Mouse (Mus musculus): ENCODE measurements around the gene 4933407L21Rik.

The 4933407L21Rik gene

DNA sequence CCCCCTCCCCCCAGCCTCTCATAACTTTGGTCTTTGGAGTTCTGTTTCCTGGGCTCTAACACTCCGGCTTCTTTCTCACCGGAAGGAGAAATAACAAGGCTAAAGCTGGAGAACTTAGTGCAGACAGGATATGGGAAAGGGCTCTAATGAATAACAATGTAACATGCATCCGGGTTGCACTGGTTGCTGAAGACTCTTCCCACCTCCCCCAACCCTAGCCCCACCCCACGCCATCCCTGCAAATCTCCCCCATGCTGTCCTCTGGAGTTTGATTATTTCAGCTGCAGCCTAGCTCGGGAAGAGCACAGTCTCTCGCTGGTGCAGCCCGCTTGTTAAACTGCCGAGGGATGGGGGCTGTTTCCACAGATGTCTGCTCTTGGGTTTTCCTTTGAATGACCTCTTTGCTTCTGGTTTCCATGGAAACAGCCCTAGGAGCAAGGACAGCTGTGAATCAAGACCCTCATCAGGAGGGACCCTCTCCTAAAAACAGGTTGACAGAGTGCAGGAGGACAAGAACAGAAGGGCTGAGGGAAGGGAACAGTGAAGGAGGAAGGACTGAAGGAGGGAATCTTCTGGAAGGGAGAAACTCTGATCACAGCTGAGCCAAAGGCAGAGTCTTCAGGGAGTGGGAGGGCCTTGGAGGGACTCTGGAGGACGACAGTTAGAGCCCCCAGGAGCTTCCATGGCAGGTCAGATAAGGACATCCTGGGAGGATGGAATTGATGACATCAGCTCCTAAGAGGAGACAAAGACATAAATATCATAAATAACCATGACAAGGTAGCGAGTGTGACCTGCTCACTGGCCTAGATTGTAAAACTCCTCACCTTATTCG lies 5.6 kb downstream of the 4933407L21Rik start:
- no peak for TF ChIP-seq GATA4 (IDR thresholded peaks at IDR 0.05; ENCODE audit: insufficient replicate concordance, low read length)

DNA sequence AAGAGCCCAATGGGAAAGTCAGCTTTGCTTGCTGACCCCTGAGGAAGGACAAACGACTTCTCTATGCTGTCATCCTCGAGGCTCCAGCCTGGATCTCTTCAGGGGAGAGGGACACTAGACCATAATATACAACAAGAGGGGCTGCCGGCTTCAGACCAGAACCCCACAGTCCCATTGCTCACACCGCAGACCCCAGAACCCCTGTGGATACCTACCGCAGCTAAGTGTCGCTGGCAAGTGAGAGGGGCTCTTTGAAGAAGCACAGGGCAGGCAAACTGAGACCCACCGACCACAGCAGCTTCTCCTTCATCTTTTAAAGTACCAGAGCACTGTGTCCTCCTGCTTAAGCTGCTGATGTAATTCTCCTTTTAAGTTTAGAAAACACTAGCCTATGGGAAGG lies 6.3 kb downstream of the 4933407L21Rik start:
- no peak for TF ChIP-seq GATA4 (IDR thresholded peaks at IDR 0.05; ENCODE audit: insufficient replicate concordance, low read length)

DNA sequence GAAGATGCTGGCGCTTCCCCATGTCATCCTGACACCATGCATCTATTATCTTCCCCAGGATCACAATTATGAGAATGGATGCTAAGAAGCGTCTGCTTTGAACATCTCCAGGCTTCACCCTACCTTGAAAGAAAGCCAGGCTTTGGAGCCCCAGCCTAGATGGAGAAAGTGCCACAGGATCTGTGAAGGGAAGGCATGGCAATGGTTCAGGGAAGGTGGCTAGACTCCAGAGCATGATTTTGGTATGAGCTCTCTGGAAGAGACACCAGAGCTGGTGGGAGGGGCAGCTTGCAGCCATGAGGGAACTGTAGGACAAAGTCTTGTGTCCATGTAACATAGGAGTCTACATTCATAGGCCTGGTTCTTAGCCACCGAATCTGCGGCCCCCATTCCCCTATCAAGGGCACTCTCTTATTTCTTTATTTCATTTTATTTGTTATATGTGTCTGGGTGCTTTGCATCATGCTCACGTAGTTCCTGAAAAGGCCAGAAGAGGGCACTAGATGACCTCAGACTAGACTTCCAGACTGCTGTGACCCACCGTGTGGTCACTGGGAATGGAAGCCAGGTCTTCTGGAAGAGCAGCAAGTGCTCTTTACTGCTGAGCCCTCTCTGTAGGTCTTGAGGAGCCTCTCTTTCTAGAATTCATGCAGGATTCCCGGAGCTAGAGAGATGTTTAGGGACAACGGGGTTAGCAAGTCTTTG lies 7.0 kb downstream of the 4933407L21Rik start:
- TF ChIP-seq GATA4 (IDR thresholded peaks at IDR 0.05; ENCODE audit: insufficient replicate concordance, low read length), result no peak

DNA sequence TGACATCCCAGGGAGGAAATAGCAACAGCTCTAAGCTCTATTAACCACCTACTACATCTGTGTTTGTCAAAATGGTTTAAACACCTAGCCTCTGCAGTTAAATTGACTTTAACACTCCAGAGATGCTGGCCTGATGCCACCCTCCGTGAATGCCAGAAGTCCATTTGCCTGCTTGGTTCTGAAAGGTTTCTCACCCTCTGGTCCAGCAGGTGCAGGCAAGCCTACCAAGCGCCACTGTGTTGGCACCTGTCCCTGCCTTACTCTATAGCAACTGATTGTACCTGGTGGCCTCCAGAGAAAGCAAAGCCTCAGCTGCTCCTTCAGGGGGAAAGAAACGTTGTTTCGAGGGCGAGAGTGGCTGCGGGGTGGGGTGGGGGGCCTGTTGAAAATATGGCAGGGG lies 8.0 kb downstream of the 4933407L21Rik start:
- TF ChIP-seq GATA4 (IDR thresholded peaks at IDR 0.05; ENCODE audit: insufficient replicate concordance, low read length), result no peak

DNA sequence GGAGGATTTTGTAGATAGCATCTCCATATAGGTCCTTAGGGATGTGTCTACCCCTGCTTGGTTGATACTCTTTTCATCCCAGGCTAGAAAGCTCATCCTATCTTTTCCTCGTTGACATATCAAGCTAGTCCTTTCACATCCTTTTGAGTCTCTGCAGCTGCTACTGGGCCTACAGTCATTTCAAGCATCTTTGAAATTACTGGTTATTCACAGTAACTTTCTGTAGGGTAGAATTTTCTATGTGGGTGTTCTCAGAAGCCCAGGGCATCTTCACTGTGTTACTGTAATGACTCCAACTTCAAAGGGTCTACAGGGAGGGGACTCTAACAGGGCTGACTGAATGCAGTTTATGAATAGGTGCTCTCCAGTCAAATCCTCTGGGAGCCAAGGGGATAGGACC lies 9.0 kb downstream of the 4933407L21Rik start:
- TF ChIP-seq GATA4 (IDR thresholded peaks at IDR 0.05; ENCODE audit: insufficient replicate concordance, low read length), result no peak

DNA sequence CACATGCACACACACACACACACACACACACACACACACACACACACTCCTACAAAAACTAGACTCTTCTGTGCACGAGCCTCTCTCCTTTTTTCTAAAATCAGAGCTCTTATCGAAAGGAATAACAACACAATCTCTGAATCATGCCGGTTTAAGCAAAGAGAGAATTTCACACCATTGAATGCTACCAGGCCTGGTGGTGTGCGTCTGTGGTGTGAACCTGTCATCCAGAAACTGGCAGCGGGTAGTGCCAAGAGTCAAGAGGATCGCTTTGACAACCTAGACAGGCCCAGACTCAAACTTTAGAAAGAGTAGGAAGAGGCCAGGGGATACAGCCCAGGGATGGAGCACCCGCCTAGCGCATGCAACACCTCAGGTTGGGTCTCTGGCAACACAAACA lies 14.0 kb downstream of the 4933407L21Rik start:
- TF ChIP-seq GATA4 (IDR thresholded peaks at IDR 0.05; ENCODE audit: insufficient replicate concordance, low read length), result no peak

DNA sequence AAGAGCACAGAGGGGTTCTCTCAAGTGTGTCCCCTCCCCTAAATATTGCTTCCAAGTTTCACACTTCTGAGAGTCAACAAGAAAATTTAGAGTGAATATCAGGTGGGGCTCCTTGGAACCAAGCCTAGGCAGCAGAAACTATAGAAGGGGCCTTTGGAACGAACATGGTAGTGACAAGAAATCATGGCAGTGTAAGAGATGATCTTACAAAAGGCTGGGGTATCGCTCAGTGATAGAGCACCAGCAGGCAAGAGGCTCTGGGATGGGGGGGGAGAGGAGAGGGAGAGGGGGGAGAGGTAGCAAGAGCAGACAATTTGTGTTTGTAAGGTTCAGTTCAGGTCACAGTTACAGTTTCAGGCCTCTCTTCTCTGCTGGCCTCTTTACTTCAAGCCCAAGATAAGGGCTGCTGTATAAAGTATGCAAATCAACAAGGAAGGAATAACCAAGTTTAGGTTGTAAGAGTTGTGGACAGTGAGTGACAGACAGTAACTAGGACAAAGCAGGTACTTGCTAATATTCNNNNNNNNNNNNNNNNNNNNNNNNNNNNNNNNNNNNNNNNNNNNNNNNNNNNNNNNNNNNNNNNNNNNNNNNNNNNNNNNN lies 20.9 kb downstream of the 4933407L21Rik start:
- TF ChIP-seq GATA4 (IDR thresholded peaks at IDR 0.05; ENCODE audit: insufficient replicate concordance, low read length), result no peak

DNA sequence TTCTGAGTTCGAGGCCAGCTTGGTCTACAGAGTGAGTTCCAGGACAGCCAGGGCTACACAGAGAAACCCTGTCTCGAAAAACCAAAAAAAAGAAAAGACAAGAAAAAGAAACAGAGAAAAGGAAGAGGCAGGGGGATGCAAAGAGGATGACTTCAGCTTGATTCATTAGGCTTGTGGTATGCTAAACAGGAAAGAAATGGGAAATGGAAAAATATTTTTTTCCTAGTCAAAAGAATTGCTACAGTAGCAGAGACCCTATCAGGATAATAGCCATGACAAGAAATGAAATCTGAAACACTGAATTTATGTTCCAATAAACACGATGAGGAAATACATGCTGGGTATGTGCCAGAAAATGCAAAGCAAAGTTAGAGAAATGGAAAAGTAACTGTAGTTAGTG lies 26.9 kb downstream of the 4933407L21Rik start:
- TF ChIP-seq GATA4 (IDR thresholded peaks at IDR 0.05; ENCODE audit: insufficient replicate concordance, low read length), result no peak

DNA sequence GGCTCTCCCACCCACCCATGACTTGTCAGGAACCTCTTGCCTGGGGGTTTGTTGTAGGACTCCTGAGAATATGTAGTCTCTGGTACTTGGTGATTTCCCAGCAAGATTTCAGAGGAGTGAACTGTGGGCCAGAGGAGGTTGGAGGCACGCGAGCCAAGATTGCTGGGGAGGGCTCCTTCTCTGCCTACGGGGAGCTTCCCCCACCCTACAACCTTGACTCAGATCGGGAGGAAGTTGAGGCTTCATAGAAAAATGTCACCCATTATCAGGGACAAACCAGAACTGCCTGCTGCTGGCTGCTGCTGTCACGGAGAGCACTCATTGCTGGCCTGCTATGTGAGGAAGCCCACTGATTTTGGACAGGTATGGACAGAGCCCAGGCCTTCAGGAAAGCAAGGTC lies 29.0 kb downstream of the 4933407L21Rik start:
- no peak for TF ChIP-seq GATA4 (IDR thresholded peaks at IDR 0.05; ENCODE audit: insufficient replicate concordance, low read length)

DNA sequence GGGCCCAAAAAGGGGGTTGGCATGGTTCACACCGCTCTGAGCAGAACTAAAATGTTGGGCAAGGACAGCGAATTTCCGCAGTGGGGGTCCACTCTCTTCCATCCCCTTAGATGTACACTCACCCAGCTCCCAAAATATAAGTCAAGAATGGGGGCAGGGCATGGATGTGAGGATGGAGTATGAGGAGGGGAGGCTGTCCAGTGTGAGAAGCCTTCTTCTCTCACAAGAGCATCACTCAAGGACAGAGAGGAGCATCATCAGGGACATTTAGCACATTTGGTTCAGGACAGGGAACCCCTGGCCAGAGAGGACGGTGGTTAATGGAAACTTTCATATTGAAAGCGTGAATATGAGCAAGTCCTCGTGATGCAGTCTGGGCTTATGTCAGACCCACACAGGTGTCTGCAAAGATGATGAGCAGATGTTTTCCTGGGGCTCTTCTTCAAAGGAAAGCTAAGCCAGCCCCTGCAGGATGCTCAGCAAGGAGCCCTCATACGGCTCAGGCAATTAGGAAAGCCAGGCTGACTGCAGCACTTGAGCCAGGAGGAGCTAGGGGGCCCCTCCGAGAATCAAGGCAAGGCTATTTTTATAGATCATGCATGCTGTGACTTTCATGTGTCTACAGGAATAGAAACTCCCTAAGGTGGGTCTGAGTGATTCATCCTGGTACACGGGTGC lies 29.8 kb downstream of the 4933407L21Rik start:
- TF ChIP-seq GATA4 (IDR thresholded peaks at IDR 0.05; ENCODE audit: insufficient replicate concordance, low read length), result no peak

DNA sequence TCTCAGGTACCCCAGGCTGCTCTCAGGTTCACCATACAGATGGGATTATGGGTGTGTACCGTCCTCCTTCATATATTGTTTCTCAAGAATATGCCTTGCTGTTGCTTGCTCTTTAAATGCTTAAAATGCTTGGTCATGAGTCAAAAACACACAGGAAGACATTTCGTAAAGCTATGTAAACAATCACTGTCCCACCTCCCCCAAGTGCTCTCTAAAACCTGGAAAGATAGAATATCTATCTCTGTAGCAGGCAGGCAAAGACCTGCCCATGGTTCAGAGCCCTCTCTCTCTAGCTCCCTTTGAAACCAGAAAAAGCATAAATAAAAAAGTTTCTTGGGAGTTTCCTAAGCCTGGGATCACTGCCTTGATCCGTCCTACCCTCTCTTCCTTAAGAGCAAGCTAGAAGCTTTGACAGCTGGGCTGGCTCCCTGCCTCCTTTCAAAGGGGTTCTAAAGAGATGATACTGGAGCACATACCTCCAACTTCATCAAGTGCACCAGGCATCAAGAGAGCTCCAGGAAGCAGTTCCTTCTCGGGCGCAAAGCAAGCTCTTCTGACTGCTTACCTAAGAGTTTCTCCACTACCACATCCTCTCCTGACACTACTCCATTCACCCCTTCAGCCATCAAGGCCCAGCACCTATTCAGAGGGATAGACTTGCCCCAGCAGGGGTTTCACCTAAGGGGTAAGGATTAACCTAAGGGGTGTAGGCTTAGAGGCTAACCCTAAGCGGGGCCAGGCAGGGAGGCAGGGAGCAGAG lies 31.0 kb downstream of the 4933407L21Rik start:
- no peak for TF ChIP-seq GATA4 (IDR thresholded peaks at IDR 0.05; ENCODE audit: insufficient replicate concordance, low read length)

DNA sequence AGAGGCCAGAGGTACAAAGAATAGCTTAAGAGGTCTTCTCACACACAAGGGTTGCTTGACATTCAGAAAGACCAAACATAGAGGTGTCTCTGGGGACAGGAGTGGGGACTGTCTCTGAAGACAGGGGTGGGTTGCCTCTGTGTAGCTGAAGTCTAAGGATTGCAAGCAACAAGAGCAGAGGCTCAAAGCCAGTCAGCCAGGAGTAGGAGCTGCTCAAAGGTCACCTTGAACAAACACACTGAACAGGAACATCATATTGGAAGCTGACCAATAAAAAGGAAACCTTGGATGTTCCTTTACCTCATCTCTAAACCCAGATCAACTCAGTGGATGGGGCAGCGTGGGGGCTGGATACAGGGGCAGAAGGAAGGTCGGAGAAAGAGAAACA lies 31.6 kb downstream of the 4933407L21Rik start:
- TF ChIP-seq GATA4 (IDR thresholded peaks at IDR 0.05; ENCODE audit: insufficient replicate concordance, low read length), result no peak

DNA sequence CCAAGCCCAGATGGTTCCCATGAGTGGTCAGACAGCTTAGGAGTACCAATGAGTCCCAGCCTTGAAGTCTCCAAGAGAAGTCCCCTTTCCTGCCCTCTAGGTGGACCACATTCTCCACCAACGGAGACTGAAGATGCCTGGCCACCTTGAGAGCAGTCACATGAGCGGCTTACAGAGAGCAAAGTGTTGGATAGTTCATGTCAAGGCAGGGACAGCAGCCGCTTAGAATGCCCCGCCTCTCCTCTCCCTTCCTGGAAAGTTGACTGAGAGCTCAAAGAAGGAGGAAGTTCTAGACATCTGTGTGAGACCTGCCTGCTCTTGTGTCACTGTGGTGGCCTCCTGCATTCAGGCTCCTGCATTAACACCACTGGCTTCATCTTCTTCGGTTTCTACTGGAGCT lies 32.6 kb downstream of the 4933407L21Rik start, which contains the start of gene Gpr55:
TSS of gene Gpr55 (minus strand) at position 135 of the 400 bp plus-strand sequence.
- TF ChIP-seq GATA4 (IDR thresholded peaks at IDR 0.05; ENCODE audit: insufficient replicate concordance, low read length), result no peak

DNA sequence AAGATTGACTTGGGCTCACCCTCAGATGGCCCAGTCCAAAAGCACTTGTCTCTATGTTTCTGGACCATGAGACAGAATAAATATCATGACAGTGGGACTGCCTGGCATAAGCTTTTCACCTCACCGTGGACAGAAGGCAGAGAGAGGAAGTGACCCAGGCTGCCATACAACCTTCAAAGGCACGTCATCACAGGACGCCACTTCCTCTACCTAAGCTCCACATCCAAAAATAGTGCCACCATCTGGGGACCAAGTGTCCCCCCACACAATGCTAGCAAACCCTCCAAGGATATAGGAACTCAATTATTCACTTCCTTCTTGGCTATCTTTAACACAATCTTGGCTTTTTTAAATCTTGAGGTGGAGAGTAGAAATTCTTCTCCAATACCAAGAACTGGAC lies 33.8 kb downstream of the 4933407L21Rik start:
- no peak for TF ChIP-seq GATA4 (IDR thresholded peaks at IDR 0.05; ENCODE audit: insufficient replicate concordance, low read length)

DNA sequence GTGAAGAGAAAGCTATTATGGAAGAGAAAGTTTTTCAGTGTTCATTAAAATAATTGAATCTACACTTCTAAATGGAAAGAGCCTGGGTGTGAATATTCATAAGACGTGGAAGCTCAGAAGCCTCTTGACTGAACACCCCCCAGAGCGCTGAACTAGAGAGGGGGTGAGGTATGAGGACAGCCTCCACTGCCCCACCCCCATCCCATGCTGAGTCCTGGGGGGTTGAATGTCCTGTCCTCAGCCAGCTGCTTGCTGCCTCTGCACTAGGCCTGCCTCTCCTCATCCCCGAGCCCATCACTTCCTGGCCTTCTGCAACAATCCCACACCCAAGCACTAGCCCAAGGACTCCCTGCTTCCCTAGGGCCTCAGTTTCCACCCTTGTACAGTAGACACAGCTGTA lies 37.6 kb downstream of the 4933407L21Rik start:
- no peak for TF ChIP-seq GATA4 (IDR thresholded peaks at IDR 0.05; ENCODE audit: insufficient replicate concordance, low read length)

Data from liver, adult (tissue).